Mouse (Mus musculus) retina, postnatal 7 days (tissue): ENCODE data around the gene Hamp2.
"Not testable (repeated sequence)": the region's sequence is repeated elsewhere in the genome, so short reads cannot be mapped to it uniquely, and the experiment has no call there.

Experiments used
- DNase-seq: peaks from one replicate; pipeline ENCODE4 v3.0.0-alpha.2; 2012; ENCODE audit warnings: low read depth, low spot score

Hamp2 gene

DNA sequence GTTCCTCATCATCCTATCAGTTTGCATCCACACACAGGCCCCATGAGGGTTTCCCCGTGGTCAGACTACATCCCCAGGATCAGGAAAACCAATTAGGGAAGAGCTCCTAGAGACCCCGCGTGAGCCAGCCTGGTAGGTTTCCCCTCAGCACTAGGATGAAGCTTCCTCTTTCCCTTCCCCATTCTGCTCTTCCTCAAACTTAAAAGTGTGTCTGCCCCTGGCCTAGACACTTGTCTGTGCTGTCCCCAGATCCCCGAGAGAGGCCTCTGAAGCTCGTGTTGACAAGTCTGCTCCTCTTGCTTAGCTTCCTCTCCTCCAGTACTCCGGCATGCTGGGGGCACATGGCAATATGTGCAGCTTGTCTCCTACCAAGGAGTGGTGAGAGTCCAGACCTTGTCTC, 29.0 kb upstream of the Hamp2 start:
- DNase-seq = no peak

DNA sequence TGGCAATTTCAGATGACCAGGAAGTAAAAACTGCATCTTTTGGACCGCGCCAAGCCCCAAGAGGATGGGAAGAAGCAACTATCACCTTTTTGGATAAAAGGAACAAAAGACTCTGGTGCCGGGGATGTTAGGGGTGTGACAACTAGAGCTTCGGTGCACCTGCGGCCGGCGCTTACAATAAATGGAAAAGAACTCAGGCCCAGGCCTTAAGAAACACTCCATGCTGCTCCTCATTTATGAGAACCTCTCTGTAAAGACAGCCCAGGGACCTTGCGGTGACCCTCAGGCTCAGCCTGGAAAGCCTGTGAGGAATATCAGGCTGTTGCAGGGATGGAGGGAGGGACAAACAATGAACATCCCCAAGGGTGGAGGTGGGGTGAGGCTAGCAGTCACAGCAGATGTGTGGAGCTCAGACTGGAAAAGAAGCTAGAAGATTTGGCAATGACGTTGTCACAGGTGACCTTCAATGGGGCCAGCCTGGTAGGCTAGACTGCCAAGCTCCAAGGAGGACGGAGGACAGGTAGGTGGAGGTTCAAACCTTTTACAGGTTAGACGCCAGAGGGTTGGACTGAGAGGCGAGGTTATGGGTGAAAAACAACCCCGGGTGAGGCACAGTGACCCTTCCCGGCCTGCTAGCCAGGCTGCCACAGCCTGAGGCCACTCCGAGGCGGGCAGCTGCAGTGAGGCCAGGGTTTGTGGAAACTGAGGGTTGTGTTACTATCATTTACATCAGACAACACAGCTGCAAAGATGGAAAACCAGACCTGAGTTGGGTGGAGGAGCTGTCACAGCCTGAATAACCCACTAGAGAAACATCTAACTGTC, 28.2 kb upstream of the Hamp2 start:
- no peak for DNase-seq

DNA sequence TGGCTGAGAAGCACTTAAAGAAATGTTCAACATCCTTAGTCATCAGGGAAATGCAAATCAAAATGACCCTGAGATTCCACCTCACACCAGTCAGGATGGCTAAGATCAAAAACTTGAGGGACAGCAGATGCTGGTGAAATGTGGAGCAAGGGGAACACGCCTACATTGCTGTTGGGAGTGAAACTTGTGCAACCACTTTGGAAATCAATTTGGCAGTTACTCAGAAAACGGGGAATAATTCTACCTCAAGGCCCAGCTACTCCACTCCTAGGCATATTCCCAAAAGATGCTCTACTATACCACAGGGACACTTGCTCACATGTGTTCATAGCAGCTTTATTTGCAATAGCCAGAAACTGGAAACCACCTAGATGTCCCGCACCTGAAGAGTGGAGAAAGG, 25.4 kb upstream of the Hamp2 start:
- not testable (repeated sequence) for DNase-seq

DNA sequence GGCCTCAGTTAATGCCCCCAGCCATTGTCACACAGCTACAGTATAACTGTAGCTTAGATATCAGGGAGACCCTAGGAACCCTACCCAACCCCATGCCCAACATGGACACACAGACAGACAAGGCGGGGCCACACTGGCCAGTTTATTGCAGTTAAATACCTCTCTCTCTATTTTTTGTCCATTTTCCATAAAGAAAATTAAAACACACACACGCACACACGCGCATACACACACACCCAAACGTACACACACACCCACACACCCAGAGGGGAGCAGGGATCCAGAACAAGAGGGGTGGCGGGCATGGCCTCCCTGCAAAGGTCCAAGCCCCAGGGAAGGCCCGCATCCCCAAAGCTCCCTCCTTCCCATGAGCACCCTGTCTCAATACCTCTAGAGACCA, 21.4 kb upstream of the Hamp2 start:
- no peak for DNase-seq

DNA sequence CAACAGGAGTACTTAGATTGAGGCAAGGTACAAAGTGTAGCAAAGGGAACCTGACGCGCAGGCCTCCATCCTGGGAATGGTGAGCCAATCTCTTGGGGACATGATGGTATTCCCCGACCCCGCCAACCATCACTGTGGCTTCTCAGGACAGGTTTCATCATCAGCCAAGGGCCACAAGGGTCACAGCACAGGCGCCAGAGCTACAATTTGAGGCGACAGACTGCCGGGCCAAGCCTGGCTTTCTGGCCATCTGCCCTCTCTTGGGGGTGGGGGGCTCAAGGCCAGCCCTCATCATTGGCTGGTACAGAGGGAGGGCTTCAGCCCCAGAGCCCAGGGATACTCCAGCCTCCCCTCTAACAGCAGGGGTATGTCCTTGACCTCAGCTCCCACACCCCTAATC, 21.0 kb upstream of the Hamp2 start:
- DNase-seq = not testable (repeated sequence)

DNA sequence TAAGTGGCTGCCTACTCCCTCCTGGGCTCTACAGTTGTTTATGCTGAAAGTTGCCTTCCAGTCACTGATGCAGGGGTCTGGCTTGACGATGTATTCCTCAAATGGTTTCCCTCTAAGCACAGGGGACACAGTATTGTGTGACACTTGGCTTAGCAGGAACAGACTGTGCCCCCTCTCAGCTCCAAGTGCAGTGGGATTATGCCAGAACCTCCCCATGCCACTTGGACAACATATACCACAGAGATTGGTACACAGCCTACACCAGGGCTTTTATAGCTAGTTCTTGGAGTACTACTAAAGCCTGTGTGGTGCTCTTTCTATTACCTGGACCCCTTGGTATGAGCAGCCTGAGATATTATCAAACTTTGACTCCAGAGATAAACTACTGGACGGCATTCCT, 20.2 kb upstream of the Hamp2 start:
- not testable (repeated sequence) for DNase-seq

DNA sequence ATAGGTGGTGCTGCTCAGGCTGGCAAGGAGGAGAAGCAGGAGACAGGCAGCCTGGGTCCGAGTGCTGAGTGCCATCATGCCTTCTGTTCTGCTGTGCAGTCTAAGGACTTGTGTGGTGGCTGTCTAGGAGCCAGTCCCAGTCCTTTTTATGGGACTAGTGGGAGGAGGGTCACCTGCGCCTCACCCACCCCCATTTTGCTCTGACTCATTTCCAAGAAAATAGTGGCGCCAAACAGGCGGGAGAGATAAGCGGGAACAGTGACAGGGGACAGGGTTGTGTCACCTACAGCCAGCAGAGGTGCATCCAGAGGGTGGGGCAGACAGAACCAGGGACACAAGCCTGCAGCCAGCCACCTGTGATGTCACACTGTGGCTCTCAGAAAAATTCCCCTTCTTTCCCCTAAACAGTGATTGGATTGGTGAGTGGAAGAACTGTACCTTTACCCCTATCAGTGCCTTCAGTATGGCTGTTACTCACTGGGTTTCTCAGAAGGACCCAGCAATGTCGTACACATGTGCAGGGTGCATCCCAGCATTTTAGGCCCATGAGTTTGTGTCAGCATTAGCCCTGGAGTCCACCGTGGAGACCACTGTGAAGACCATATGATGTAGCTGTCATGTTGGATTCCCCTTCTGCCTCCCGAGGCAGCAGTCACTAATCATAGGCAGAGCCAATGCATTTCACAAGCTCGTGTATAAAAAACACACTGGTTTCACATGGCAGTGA, 19.6 kb upstream of the Hamp2 start, which contains the start of gene Hamp:
Gene Hamp (minus strand): TSS at position 124 of the 727 bp plus-strand sequence.
- DNase-seq = no peak

DNA sequence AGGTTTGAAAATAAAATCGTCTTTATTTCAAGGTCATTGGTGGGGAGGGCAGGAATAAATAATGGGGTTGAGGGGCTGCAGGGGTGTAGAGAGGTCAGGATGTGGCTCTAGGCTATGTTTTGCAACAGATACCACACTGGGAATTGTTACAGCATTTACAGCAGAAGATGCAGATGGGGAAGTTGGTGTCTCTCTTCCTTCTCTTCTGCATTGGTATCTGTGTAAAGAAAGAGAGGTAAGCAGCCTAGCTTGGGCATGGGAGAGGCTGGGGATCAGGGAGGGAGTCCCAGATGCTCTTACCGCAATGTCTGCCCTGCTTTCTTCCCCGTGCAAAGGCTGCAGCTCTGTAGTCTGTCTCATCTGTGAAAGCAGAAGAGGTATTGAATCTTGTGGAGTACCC, 17.9 kb upstream of the Hamp2 start:
- DNase-seq = not testable (repeated sequence)

DNA sequence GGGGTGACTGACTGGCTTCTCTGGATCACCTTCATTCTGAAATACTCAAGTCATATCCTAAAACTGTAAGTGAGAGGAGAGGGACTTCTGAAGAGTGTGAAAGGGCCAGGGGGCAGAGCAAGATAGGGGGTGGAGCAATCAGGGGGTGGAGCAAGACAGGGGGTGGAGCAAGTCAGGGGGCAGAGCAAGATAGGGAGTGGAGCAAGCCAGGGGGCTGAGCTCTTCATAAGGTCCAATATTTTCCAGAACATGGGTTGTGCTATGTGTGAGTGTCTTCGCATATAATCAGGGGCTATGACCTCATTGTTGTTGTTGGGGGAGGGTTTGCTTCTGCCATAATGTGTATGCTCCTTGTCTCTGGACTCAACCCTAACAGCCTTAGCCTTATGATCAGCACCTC, 15.6 kb upstream of the Hamp2 start:
- not testable (repeated sequence) for DNase-seq

DNA sequence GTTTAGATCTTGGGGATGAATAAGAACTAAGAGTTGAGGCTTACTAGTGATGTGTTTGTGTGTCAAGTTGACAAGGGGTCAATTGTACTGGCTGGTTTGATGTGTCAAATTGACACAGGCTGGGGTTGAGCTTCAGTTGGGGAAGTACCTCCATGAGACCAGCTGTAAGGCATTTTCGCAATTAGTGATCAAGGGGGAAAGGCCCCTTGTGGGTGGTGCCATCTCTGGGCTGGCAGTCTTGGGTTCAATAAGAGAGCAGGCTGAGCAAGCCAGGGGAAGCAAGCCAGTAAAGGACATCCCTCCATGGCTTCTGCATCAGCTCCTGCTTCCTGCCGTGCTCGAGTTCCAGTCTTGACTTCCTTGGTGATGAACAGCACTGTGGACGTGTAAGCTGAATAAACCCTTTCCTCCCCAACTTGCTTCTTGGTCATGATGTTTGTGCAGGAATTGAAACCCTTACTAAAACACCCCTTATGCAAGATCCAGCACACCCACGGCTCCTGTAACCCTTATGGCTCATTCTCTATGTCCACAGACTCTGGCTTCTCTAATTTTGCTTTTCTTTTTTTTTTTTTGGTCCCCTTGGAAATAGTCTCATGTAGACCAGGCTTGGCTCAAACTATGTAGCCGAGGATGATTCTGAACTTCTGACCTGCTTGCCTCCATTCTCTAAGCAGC, 11.1 kb upstream of the Hamp2 start:
- not testable (repeated sequence) for DNase-seq

DNA sequence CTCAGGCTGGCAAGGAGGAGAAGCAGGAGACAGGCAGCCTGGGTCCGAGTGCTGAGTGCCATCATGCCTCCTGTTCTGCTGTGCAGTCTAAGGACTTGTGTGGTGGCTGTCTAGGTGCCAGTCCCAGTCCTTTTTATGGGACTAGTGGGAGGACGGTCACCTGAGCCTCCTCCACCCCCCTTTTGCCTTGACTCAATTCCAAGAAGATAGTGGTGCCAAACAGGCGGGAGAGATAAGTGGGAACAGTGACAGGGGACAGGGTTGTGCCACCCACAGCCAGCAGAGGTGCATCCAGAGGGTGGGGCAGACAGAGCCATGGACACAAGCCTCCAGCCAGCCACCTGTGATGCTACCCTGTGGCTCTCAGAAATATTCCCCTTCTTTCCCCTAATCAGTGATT, 410 bp downstream of the Hamp2 start:
- no peak for DNase-seq

DNA sequence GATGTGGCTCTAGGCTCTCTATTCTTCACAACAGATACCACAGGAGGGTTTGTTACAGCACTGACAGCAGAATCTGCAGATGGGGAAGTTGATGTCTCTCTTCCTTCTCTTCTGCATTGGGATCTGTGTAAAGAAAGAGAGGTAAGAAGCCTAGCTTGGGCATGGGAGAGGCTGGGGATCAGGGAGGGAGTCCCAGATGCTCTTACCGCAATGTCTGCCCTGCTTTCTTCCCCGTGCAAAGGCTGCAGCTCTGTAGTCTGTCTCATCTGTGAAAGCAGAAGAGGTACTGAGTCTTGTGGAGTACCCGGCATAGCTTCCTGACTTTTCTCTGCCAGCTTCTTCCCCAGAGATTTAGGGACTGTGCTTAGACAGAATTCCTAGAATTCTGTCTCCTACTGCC, 2.0 kb downstream of the Hamp2 start:
- not testable (repeated sequence) for DNase-seq

DNA sequence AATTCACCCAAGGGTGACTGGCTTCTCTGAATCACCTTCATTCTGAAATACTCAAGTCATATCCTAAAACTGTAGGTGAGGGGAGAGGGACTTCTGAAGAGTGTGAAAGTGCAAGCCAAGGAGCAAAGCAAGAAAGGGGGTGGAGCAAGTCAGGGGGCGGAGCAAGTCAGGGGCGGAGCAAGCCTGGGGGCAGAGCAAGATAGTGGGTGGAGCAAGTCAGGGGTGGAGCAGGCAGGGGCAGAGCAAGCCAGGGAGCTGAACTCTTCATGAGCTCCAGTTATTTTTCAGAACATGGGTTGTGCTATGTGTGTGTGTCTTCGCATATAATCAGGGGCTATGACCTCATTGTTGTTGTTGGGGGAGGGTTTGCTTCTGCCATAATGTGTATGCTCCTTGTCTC, 4.3 kb downstream of the Hamp2 start:
- DNase-seq = no peak

DNA sequence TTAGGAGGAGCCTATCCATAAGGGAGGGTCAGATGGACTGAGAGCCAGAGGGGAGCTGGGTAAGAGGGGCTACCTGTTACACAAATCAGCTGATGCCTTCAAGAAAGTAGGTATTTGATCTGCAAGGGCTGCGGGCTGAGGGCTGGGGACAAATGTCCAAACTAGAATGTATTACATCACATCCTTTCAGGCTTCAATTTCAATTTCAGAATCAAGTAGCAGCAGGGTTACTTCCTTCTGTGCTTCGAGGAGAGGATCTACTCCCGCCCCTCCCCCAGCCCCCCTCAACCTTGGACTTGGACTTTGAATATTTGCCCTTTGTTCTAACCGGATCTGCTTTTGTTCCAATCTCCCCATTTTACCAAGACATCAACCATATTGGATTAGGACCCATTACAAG, 7.3 kb downstream of the Hamp2 start:
- DNase-seq = no peak

DNA sequence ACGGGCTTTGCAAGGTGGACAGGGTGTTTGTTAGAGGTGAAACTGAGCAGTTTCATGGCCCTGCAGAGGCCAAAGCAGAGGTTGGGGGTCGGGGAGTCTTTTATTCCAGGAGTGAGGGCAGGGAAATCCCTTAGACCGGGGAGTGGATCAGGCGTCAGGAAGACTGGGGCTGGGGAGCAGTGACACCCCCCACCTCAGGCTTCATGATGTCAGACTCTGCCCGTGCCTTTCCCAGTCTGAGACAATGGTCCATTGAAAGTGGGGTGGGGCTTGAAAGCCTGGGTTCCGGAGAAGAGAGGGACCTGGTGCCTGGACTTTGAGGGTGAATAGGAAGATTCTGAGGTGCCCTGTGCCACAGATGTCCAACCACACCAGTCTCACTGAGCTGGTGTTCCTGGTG, 7.8 kb downstream of the Hamp2 start:
- no peak for DNase-seq

DNA sequence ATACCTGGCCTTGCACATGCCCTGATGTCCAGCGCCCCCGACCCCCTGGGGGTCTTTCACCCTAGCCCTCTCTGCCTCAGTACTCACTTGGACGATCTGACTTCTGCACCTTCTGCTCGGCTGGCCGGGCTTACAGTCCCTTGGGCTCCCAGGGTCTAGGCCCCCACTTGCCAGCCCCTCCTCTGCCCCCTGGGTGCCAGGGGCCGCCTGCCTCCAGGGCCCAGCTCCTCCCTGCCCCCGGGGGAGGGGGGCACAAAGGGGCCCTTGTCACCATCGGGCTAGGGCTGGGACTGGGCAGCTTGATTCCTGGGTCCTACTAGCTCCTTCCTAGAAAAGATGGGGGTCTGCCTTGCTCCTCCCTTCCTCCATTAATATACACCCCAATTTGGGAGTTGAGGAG, 9.7 kb downstream of the Hamp2 start, which contains the start of gene Mag:
Gene Mag (minus strand): TSS at position 142 of the 400 bp plus-strand sequence.
- no peak for DNase-seq

DNA sequence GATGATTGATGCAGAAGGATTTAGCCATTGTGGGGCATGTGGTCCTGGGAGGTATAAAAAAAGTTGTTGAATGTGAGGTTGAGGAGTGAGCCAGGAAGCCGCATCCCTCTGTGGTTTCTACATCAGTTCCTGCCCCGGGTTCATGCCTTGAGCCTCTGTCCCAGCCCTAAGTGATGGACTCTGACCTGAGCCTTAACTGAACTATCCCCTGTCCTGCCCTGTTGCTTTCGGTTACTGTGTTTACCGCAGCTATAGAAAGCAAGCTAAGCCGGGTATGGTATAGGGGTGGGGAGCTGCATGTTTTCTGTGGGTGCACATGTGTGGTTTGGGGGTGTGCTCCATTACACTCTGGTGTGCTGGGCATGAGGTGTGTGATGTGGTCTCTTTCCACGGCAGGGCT, 14.7 kb downstream of the Hamp2 start:
- no peak for DNase-seq

DNA sequence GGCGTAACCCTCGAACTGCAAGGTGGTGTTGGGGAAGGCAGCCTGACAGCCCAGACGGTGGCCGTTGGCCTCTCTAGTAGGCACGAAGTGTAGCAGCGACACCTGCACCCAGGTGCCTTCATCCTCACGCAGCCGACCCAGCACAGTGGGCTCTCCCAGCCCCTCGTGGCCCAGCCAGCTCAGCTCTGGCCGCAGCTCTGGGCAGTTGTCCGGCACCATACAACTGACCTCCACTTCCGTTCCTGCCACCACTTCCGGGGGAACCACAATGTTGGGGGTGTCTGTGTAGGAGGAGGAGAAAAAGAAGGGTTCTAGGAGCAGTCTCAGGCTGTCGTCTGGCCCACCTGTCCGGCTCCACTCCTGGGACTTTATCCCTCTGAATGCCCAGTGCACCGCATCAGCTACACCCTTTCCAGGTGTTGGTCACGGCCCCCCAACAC, 15.5 kb downstream of the Hamp2 start:
- DNase-seq = no peak

DNA sequence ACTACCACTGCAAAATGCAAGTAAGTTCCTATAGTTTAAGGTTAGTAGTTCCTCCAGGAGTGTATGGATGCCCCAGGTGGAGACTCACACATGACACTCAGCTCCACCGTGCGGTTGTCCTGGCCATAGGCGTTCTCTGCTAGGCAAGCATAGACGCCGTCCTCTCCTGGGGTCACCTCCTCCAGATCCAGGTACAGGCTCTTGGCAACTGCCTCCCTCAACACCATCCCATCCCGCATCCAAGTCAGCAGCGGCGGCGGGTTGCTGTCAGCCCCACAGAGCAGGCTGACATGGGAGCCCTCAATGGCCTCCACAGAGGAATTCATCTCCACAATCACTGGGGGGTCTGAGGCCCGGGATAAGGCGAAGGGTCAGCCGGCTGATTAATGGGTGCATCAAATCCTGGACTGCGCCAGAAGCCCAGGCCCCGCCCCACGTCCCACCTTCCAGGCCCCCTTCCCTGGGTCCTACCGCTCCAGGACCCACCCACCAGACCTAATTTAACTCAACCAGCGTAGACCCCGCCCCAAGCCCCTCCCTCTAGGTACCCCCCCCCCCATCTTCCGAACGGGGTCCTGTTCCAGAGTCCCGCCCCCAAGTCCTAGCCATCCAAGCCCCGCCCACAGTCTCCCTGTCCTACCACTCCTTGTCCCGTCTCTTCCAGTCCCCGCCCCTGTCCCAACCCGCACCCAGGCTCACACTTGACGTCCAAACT, 16.0 kb downstream of the Hamp2 start:
- no peak for DNase-seq

DNA sequence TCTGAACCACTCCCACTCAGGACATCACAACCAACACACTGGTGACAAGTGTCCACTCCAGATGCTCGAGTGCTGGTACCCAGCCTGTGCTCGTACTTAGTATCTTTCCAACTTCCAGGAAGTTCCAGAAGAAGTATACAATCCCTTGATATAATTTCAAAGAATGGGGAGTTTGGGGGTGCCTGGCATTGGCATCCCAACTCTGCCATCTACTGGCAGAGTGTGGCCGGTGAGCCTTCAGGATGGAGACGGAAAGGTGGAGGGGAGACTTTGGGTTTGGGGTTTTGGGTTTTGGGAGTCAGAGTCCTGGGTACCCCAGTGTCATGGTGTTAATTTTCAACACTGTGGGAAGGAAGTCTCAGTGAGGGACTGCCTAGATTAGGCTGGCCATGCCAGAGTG, 20.4 kb downstream of the Hamp2 start:
- DNase-seq = no peak

DNA sequence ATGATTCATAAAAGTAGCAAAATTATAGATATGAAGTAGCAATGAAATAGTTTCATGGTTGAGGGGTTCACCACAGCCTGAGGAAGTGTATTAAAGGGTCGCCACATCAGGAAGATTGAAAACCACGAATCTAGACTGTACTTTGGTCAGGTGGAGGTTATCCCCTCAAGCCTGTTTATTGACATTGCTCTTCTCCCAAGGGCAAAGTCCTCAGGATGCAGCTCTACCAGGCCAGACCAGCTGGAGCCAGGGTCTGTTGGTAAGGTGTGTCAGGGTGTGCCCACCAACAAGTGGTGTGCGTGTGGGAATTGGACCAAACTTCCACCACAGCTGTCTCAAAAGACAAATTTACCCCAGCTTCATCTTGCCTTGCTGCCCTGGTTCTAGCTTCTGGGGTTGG, 29.3 kb downstream of the Hamp2 start:
- DNase-seq = no peak

DNA sequence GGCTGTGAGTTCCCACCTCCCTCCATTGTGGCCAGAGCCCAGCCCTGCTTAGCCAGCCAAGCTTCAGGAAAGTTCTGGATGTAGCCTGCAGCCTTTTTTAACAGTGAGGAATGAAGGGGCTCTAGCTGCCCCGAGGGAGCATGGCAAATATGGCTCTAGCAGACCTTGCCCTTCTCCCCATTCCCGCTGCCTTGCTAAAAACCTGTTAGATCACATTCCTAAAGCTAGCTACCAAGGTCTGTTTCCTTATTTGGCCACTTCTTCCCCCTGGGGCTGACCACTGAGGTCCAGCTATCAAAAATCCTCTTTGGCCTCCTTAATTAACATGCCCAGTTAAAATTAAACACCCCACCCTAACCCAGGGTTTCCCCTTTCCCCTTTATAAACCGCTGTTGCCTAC, 32.0 kb downstream of the Hamp2 start:
- no peak for DNase-seq
